Mouse (Mus musculus) lung, embryonic 14.5 days (tissue): ENCODE measurements around the gene Car11. TPM values are rescaled to one million over a fixed set of nuclear protein-coding genes. Genes with fewer than 3 reads are reported as not detected.

Source experiments
- ATAC-seq: fragments of 200-750 bp; cut with Nextera tagmentation; 2 replicates; pipeline ENCODE4 v1.8.0; 2017; ENCODE audit warnings: mild to moderate bottlenecking, moderate TSS enrichment, moderate library complexity; ENCODE audit not compliant: insufficient read depth
- DNase-seq: peaks from one replicate; pipeline ENCODE4 v3.0.0-alpha.2; 2015
- H3K27ac ChIP-seq: fragments of 300-500 bp; sonication (generic); 2 replicates; pipeline ENCODE4 v1.5.1; 2014; ENCODE audit warnings: low read depth, mild to moderate bottlenecking, moderate library complexity
- H3K27me3 ChIP-seq: fragments of 300-500 bp; sonication (generic); 2 replicates; pipeline ENCODE4 v1.6.1; 2014; ENCODE audit warnings: low read length, control low read depth; ENCODE audit not compliant: insufficient read depth
- H3K36me3 ChIP-seq: fragments of 300-500 bp; sonication (generic); 2 replicates; pipeline ENCODE4 v1.6.1; 2014; ENCODE audit warnings: control low read depth; ENCODE audit not compliant: insufficient read depth
- H3K4me1 ChIP-seq: fragments of 300-500 bp; sonication (generic); 2 replicates; pipeline ENCODE4 v1.6.1; 2014; ENCODE audit warnings: antibody characterized with exemption, control low read depth; ENCODE audit not compliant: insufficient read depth
- H3K4me2 ChIP-seq: fragments of 300-500 bp; sonication (generic); 2 replicates; pipeline ENCODE4 v1.6.1; 2014; ENCODE audit warnings: mild to moderate bottlenecking
- H3K4me3 ChIP-seq: fragments of 300-500 bp; sonication (generic); 2 replicates; pipeline ENCODE4 v1.5.1; 2014; ENCODE audit warnings: low read depth, low read length
- H3K9ac ChIP-seq: fragments of 300-500 bp; sonication (generic); 2 replicates; pipeline ENCODE4 v1.6.1; 2014
- H3K9me3 ChIP-seq: fragments of 300-500 bp; sonication (generic); 2 replicates; pipeline ENCODE4 v1.6.1; 2016; ENCODE audit warnings: low read depth, low read length, control low read depth
- CTCF ChIP-seq: IDR thresholded peaks from 2 replicates; pipeline ENCODE4 v1.5.1; 2016; ENCODE audit warnings: antibody characterized with exemption, low read depth
- WGBS: fragments of 180-500 bp; shearing (Covaris S2); extraction: QIAGEN DNeasy Blood & Tissue Kit; methylation state at CpG from one replicate; pipeline ENCODE4 v1.1.7; 2014; 5-methylcytosine and 5-hydroxymethylcytosine counted together
- polyA plus RNA-seq: library from polyadenylated mRNA; unstranded; fragments of >200 nt; fragmentation: Nextera tagmentation; extraction: Ambion mirVana; gene quantifications from 2 replicates; pipeline ENCODE4 v1.2.1, GENCODE M21; 2014

The Car11 gene
- polyA plus RNA-seq, 1 experiment from 2014 or later = 2.0 TPM

DNA sequence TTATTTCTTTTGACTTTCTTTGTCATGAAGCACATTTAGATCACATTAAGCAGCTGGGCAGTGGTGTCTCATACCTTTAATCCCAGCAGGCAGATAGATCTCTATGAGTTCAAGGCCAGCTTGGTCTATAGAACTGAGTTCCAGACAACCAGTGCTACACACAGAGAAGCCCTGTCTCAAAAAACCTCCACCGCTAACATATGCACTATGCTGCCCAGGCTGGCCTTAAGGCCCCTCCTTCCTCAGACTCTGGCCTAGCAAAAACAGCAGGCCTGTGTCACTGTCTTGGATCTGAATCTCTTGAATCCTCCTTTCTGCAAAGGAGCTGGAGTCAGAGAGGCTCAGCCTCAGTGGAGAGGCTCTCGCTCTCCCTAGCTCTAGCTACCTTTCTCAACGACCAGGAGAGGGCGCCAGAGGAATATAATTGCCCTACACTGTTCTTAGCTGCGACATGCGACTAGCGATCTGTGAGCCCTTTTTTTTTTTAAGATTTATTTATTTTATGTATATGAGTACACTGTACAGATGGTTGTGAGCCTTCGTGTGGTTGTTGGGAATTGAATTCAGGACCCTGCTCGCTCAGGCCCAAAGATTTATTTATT lies 39.6 kb downstream of the Car11 start:
- TF ChIP-seq CTCF = peak; percentile 89
- Histone ChIP-seq H3K27me3 (no peaks in the 10 kb centered on the region), H3K4me1 (no peaks in the 10 kb centered on the region), H3K9ac (no peak overlapping the region), H3K4me2 (no peak overlapping the region), H3K9me3 (no peaks in the 10 kb centered on the region), H3K36me3 (no peaks in the 10 kb centered on the region), H3K27ac (no peak overlapping the region), H3K4me3 (no peak overlapping the region)
- ATAC-seq (peak; percentile 88), DNase-seq (peak; percentile 95)
- 4% methylated on average over 9 of the region's 9 CpGs for WGBS

DNA sequence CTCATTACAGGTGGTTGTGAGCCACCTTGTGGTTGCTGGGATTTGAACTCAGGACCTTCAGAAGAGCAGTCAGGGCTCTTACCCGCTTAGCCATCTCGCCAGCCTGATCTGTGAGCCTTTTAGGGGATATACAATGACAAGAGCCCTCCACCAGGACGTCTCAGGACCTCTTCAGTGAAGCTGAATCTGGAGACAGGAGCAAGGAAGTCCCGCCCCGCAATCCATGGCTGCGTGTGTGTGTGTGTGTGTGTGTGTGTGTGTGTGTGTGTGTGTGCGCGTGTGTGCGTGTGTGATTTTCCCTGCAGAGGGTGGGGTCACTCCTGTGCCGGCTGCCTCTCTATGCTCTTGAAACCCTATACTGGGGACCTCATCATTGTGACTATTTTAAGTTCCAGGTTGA lies 40.2 kb downstream of the Car11 start:
- H3K4me3 ChIP-seq = no peak overlapping the region
- H3K9me3 ChIP-seq = no peaks in the 10 kb centered on the region
- H3K4me1 ChIP-seq = no peaks in the 10 kb centered on the region
- no peak overlapping the region for H3K4me2 ChIP-seq
- H3K27me3 ChIP-seq = no peaks in the 10 kb centered on the region
- DNase-seq (no peak), ATAC-seq (no peak)
- TF ChIP-seq CTCF = no peak
- no peak overlapping the region for H3K9ac ChIP-seq
- no peaks in the 10 kb centered on the region for H3K36me3 ChIP-seq
- 50% methylated on average over 10 of the region's 10 CpGs for WGBS
- H3K27ac ChIP-seq = no peak overlapping the region

DNA sequence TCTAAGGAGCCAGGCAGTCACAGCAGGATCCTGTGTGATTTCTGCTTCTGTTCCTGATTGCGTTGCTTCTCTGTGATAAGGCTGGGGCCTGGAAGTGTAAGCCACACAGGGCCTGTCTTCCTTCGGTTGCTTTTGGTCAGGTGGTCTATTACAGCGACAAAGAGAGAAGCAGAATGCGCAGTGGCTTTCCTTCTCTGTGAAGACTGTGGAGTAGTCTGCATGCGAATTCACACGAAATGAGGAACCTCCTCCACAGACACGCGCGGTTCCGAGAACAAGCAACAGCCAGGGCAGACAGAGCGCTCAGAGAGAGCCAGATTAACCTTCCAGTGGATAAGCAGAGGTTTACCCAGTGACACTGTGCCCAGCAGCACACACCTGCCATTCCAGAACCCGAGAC lies 41.7 kb downstream of the Car11 start:
- ATAC-seq (no peak), DNase-seq (no peak)
- H3K4me2 ChIP-seq = peak overlapping the region; percentile 55; the same call in 1 of the 2 replicates
- peak overlapping the region; percentile 28; the same call in 1 of the 2 replicates for H3K4me3 ChIP-seq
- H3K36me3 ChIP-seq = no peaks in the 10 kb centered on the region
- no peak overlapping the region for H3K9ac ChIP-seq
- no peak for TF ChIP-seq CTCF
- no peaks in the 10 kb centered on the region for H3K9me3 ChIP-seq
- WGBS = 82% methylated on average over 12 of the region's 12 CpGs
- H3K27ac ChIP-seq = no peak overlapping the region
- no peaks in the 10 kb centered on the region for H3K27me3 ChIP-seq
- no peaks in the 10 kb centered on the region for H3K4me1 ChIP-seq

DNA sequence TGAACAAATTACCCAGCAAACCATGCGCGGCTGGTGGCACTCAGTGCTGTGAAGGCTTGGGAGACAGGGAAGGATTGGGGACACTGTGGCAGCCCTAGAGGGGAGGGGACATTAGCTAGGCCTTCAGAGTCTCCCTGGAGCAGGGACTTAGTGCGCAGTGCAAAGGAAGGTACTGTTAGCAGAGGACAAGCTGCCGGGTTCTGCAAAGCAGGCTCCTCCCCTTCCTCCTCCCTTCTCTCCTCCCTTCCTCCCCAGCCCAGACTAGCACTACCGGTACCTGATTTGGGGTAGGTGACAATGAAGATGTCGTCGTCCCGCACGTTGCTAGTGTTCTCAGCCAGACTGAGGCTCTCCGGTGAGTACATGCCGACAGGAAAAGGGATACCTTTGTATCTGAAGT lies 42.1 kb downstream of the Car11 start:
- ATAC-seq = no peak
- H3K9ac ChIP-seq = 0 out of 2 replicates have a peak overlapping the region, but pooled peaks have one; percentile 14
- DNase-seq = no peak

DNA sequence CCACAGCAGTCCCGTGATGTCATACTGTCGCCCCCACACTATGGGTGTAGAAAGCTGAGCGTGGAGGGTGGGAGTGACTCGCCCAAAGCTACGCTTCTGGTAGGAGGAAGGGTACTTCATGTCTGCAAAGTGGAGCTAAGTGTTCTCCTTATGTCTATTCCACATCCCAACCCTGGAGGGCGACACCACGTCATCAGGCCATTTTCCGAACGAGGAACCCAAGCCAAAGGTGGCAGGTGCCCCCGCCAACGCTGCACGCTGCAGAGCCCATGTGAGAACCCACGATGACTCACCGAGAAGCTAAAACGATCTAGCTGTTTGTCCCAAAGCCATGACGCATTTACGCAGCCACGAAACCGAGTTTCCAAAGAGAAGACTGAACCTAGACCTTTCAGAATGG lies 42.7 kb downstream of the Car11 start:
- Histone ChIP-seq H3K9ac (no peak overlapping the region), H3K4me3 (peak overlapping the region; percentile 28), H3K36me3 (no peaks in the 10 kb centered on the region), H3K27ac (no peak overlapping the region), H3K9me3 (no peaks in the 10 kb centered on the region), H3K4me1 (no peaks in the 10 kb centered on the region), H3K27me3 (no peaks in the 10 kb centered on the region), H3K4me2 (peak overlapping the region; percentile 55)
- TF ChIP-seq CTCF = peak; percentile 49
- no peak for DNase-seq
- no peak for ATAC-seq
- WGBS = 29% methylated on average over 19 of the region's 19 CpGs

More for the DNA sequence above, 42.1 kb downstream of the Car11 start:
- WGBS = 32% methylated on average over 11 of the region's 11 CpGs
- H3K36me3 ChIP-seq = no peaks in the 10 kb centered on the region
- H3K9me3 ChIP-seq = no peaks in the 10 kb centered on the region
- H3K27ac ChIP-seq = no peak overlapping the region
- peak overlapping the region; percentile 55 for H3K4me2 ChIP-seq
- no peaks in the 10 kb centered on the region for H3K4me1 ChIP-seq
- H3K27me3 ChIP-seq = no peaks in the 10 kb centered on the region
- H3K4me3 ChIP-seq = peak overlapping the region; percentile 28
- TF ChIP-seq CTCF = no peak

DNA sequence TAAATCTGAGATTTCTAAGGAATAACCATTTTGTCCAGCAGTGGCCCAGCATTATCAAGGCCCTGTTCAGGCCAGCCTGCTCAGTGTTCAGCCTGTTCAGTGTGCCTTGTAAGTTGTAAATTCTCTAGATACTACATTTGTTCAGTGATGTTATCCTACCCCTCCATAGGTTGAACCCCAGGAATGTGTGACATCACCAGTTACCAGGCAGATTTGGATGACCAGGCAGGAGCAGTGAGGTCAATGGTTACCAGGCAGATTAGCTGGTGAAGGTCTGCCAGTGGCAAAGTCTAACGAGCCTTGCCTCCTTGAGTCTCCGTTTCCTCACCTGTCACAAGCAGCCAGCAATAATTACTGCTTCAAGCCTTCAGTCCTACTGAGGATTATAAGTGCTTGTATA lies 44.7 kb downstream of the Car11 start:
- Histone ChIP-seq H3K9me3 (no peaks in the 10 kb centered on the region), H3K27ac (no peak overlapping the region), H3K9ac (no peak overlapping the region), H3K4me3 (no peak overlapping the region), H3K27me3 (no peaks in the 10 kb centered on the region), H3K4me1 (no peaks in the 10 kb centered on the region), H3K4me2 (no peak overlapping the region), H3K36me3 (no peaks in the 10 kb centered on the region)
- WGBS = 33% methylated on average over 2 of the region's 2 CpGs
- DNase-seq = peak; percentile 85
- no peak for TF ChIP-seq CTCF
- ATAC-seq = peak; percentile 26; the same call in 1 of the 2 replicates

DNA sequence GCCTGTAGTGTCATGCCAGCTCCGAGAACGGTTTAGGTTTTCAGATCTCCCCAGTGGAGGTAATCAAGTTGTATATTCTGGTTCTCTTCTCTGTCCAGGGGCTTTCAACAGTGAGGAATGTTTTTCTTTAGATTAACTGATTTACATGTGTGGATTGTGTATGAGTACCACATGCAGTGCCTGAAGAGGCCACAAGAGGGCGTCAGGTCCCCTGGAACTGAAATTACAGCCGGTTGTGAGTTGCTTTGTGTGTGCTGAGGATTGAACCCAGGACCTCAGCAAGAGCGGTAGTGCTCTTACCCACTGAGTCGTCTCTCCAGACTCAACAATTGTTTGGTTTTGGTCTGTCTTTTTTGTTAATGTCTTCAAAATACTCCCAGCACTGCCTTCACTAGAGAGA lies 46.9 kb downstream of the Car11 start:
- Histone ChIP-seq H3K4me3 (no peak overlapping the region), H3K36me3 (no peaks in the 10 kb centered on the region), H3K27me3 (no peaks in the 10 kb centered on the region), H3K9me3 (no peaks in the 10 kb centered on the region), H3K9ac (no peak overlapping the region), H3K4me2 (no peak overlapping the region), H3K27ac (no peak overlapping the region), H3K4me1 (no peaks in the 10 kb centered on the region)
- ATAC-seq = no peak
- no peak for DNase-seq
- TF ChIP-seq CTCF = peak; percentile 68
- WGBS = 63% methylated on average over 6 of the region's 6 CpGs
